Mouse (Mus musculus): ENCODE measurements at regions not wholly inside any gene's neighbourhood (a gene's known extent, or its start where the extent isn't known, plus 50 kb on each side); places are given as distances from the start of the nearest gene placed in this dataset.
"Not testable (repeated sequence)": the region's sequence is repeated elsewhere in the genome, so short reads cannot be mapped to it uniquely, and the experiment has no call there.

- no peak for DNase-seq
Measured at GRCm38 (mm10) chr5:4355609-4356224, 163.6 kb downstream of the Mterf1b start.

- not testable (repeated sequence) for DNase-seq
Measured at GRCm38 (mm10) chr5:4356555-4357273, 164.5 kb downstream of the Mterf1b start.

- DNase-seq = not testable (repeated sequence)
Measured at GRCm38 (mm10) chr5:4361547-4361946, 169.4 kb downstream of the Mterf1b start.

- DNase-seq = not testable (repeated sequence)
Measured at GRCm38 (mm10) chr5:4384719-4385118, 192.6 kb downstream of the Mterf1b start.

GRCm38 (mm10) chr5:4391083-4391482 lies 198.9 kb downstream of the Mterf1b start:
- no peak for DNase-seq

GRCm38 (mm10) chr5:4394353-4395052 lies 202.3 kb downstream of the Mterf1b start:
- not testable (repeated sequence) for DNase-seq

- no peak for DNase-seq
Measured at GRCm38 (mm10) chr5:4398087-4398486, 205.9 kb downstream of the Mterf1b start.

GRCm38 (mm10) chr5:4417761-4418160 lies 225.6 kb downstream of the Mterf1b start:
- no peak for DNase-seq
